Mouse (Mus musculus): ENCODE data around the gene Tubd1. TPM values are rescaled to one million over a fixed set of nuclear protein-coding genes. Genes with fewer than 3 reads are reported as not detected.

Tubd1 gene
- total RNA-seq, 2 experiments from 2014 or later = 3.5 to 3.7 TPM

DNA sequence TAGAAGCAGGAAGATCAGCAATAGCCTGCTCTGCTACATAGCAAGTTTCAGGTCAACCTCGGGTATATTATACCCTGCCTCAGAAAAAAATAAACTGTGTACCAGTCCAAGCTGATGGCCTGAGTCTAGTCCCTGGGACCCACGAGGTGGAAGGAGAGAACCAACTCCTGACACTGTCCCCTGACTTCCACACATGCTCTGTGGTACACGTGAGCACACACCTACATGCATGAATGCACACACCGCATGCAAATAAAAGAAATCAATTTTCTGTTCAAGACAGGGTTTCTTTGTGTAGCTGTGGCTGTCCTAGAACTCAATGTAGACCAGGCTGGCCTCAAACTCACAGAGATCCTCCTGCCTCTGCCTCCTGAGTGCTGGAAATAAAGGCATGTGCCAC lies 13.5 kb downstream of the Tubd1 start:
- no peak for DNase-seq

- no peak for DNase-seq
Measured at GRCm38 (mm10) chr11:86568425-86568824, 23.6 kb downstream of the Tubd1 start.

DNA sequence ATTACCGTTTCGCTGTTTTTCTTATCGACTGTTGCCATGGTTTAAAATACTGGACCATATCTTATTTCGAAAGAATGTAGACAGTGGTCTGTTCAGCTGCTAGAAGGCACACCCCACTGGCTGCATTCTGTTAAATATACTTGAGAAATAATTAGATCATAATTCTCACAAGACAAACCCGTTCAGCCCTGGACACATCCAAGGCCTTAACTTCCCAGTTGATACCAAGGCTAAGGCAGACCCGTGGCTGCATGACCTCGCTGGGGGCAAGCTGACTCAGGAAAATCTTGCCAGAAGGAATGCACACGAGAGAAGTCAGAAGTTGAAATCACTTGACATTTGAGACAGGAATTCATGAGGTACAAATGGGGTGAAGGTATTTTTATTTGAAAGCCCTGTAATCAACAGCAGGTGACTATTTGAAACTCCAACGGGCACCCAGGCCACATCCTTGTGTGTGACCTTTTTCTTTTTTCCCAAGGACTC lies 25.5 kb downstream of the Tubd1 start:
- DNase-seq = no peak

- DNase-seq = no peak
Measured at GRCm38 (mm10) chr11:86571047-86571855, 26.5 kb downstream of the Tubd1 start.

DNA sequence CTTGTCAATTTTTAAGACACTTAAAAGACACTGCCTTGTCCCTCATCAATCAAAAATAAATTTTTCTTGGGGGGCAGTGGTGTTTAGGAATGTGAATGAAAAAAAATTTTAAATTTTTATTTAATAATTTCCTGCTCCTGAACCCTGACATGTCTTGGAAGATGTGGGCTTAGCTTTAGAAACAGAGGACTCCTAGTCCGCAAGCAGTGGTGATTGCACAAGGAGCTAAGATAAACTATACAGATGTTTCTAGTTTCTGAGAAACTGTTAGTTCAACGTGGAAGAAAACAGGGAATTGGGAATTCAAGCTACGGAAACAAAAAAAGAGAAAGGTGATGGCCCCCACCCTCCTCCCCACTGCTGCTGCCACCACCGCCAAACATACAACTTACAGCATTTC lies 27.1 kb downstream of the Tubd1 start:
- DNase-seq = no peak

DNA sequence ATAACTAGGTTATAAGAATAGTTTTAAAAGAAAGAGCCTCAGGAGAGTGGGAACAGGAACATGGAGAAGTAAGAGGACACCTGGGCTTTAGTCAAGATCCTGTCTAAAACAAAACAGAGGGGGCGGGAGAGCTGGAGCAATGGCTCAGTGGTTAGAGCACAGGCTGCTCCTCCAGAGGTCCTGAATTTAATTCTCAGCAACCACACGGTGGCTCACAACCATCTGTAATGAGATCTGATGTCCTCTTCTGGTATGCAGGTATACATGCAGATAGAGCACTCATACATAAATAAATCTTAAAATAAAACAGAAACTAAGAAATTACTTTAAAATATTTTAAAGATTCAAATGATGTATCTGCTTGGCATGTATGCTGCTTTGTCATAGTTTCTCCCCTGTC lies 27.8 kb downstream of the Tubd1 start:
- no peak for DNase-seq

DNA sequence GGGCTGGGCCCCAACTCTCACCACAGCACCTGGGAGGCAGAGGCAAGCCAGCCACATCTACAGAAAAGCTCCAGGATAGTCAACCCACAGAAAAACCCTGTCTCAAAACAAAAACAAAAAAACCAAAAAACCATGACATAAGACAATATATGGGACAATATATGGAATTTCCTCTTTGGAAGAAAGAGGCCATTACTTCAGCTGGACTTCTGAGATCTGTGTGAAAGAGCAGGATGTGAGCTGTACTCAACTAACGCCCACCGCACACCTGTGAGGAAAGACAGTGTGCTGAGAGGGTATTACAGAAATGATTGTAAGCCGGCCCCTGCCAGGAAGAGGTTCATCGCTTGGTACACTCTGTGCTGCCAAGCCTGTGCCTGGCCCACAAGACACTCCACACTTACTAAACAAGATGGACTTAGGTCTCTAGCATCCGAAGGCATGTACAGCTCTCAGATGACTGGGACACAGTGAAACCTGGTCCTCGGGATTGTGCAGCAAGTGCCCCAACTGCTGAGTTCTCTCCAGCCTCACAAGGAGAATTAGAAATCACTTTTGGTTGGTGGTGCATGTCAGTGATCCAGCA lies 28.9 kb downstream of the Tubd1 start:
- no peak for DNase-seq

DNA sequence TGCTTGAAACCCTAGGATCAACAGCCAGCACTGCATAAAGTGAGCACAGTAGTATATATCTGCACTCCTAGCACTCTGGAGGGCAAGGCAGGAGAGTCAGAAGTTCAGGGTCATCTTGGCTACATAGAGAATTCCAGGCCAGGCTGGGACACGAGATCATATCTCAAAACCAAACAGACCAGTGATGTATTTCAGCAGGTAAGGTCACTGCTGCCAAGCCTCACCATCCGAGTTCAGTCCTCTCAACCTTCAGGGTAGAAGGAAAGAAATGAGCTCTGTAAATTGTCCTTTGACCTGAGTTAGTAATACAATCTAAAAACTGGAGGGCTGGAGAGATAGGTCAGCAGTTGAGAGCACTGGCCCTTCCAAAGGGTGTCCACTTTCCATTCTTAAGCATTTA lies 29.6 kb downstream of the Tubd1 start:
- no peak for DNase-seq

GRCm38 (mm10) chr11:86575632-86576378 lies 31.0 kb downstream of the Tubd1 start:
- no peak for DNase-seq

- DNase-seq = no peak
Measured at GRCm38 (mm10) chr11:86577231-86577630, 32.4 kb downstream of the Tubd1 start.

- DNase-seq = no peak
Measured at GRCm38 (mm10) chr11:86578106-86578808, 33.5 kb downstream of the Tubd1 start.

DNA sequence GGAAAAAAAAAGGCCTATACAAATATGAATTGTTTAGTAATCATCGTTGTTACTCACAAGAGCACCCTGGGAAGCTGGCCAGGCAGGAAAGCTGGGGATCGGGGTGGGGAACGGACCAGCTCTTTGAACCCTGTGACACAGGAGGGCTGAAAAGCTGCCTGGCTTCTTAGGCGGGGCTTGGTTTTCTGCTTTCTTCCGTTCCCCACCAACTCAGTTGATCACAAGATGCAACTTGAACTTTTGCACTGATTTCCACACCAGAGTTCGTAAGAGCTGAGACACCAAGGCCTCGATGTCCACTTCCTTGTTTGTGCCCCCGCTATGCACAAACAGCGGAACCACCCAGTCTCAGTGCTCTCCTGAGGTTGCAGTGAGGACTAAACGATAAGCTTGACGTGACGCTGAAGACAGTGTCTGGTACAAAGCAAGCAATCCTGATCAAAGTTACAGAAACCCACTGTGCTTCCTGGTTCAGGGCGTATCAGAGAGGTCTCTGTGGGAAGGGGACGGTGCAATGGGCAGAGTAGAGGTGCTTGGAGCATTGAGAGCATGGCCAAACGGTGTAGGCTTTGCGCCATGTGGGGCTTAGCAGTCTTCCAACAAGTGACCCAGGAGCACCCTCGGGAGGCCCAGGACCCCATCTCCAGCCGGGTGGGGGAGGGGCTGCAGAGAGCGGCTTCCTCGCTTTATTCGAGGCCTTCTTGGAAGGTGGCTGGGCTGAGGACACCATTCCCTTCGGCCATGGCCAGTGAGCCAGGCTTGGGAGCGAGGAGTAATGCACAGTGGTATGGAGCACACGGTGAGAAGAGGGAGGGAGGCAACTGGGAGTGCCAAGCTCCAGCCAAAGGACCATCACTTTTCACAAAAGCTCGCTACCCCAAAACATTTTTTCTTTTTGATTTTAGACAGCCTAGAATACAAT lies 34.3 kb downstream of the Tubd1 start:
- peak; percentile 47 for DNase-seq

DNA sequence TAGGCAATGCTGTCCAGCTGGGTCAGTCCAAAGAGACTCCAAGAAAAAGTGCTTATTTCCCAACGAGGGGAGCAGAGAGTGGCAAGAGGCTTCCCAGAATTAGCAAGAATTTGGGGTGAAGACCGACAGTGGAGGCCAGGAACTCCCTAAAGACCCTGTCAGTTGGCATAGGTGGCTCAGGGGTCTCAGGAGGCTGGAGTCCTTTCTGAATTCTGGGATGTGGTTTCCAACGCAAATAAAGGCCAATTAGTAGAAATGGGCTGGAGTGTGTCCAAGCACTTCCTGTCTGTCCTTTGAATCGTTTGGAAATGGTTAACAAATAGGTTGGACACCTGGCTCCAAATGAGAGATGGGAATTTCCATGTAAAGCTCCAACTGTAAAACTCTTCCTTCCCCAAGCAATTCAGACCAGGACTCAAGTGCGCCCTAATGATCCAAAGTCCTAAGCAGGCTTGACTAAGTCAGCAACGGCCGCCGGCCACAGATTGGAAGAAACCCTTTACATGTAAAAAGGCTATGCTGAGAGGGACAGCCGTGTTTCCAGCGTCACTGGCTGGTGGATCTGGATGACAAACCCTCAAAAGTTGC lies 35.0 kb downstream of the Tubd1 start:
- DNase-seq = no peak

DNA sequence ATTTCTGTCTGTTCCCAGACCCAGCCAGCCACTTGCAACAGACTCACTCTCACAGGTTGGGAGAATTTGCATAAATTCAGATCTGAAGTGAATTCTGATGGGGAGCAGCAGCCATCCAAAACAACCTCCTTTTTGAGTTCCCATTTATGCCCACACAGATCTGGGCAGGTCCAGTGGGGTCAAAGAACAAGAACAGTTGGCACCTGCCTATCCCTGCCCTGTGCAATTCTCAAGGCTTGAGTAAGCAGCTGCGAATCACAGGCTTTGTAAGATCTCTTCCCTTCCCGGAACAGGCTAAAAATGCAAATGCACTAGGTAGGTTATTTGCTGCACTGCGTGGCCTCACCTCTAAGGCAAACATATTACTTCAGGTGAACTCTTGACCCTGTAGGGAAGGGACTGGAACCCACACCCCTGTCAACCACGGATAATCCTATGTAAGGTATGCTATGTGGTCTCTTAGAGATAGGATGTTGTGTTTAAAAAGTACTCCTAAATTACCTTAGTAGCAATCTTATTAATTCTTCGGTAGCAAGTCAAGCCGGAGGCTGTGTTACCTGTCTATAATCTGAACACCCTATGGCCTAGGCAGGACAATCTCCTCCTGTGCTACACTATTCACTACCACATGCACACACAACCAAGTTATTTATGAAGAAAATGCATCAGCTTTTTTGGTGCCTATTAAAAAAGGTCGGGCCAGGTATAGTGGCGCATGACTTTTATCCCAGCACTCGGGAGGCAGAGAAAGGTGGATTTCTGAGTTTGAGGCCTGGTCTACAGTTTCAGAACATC lies 35.7 kb downstream of the Tubd1 start:
- DNase-seq = no peak

DNA sequence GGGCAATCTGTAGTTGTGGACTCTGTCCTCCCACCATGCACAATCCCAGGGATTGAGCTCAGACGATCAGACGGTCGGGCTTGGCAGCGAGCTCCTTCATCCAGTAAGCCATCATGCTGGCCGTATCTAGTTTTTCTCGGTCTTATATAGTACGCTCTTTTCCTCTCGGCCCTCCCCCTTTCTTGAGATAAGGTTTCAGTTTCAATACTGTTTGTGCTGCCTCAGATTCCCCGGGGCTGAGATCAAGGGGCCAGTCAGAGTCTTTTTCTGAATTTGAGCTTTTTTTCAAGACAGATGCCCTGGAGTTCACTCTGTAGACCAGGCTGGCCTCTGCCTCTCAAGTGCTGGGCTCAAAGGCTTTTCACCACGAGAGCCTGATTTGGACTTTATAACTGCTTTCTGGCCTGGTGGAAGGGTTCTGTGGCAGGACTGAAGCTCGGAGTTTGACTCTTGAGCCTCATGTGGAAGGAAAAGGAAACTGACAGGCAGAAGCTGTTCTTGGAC lies 36.5 kb downstream of the Tubd1 start:
- no peak for DNase-seq

DNA sequence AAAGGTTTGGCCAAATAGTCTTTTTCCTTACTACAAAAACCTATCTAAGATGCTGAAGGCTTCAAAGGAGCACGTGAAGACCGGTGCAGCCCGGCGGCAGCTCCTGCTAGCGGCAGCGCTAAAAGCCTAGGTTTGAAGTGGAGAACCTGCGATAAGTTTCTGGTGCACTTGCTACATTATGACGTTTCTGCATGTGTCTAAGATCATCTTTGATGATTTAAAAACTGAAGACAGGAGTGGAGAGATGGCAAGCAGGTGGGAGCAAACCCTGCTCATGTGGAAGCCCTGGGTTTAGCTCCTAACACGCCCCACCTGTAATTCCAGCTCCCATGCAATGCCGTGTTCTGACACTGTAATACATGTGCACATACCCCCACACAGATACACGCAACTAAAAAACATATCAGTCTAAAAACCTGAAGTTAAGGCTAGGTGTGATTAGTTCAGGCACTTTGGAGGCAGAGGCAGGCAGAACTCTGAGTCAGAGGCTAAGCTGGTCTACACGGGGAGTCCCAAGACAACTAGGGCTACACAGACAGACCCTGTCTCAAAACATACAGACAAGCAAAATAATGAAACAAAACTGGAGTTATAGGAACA lies 37.3 kb downstream of the Tubd1 start:
- no peak for DNase-seq

GRCm38 (mm10) chr11:86582543-86583260 lies 37.9 kb downstream of the Tubd1 start:
- DNase-seq = no peak

- DNase-seq = no peak
Measured at GRCm38 (mm10) chr11:86583313-86583825, 38.6 kb downstream of the Tubd1 start.

Measured in gastrocnemius, postnatal 10 days (tissue).